Mouse (Mus musculus) forebrain, embryonic 11.5 days (tissue): Measurements from ENCODE around the gene Samd1. TPM values are rescaled to one million over a fixed set of nuclear protein-coding genes. Genes with fewer than 3 reads are reported as not detected.
A peak's percentile ranks its signal among the peaks of the same experiment; 100 is the strongest.

Experiments used
- ATAC-seq: fragments of 200-750 bp; cut with Nextera tagmentation; replicated peaks from 2 replicates; pipeline ENCODE4 v1.8.0; 2017; ENCODE audit warnings: moderate TSS enrichment; ENCODE audit not compliant: low FRiP score
- DNase-seq: peaks from one replicate; pipeline ENCODE4 v3.0.0-alpha.2; 2017; ENCODE audit warnings: low spot score
- H3K27ac ChIP-seq: fragments of 300-500 bp; sonication (generic); 2 replicates; pipeline ENCODE4 v1.5.1; 2014; ENCODE audit warnings: low read depth, low read length
- H3K27me3 ChIP-seq: fragments of 300-500 bp; sonication (generic); 2 replicates; pipeline ENCODE4 v1.6.1; 2014; ENCODE audit warnings: mild to moderate bottlenecking, low read length, mixed read lengths; ENCODE audit not compliant: control insufficient read depth, insufficient read depth
- H3K36me3 ChIP-seq: fragments of 300-500 bp; sonication (generic); 2 replicates; pipeline ENCODE4 v1.6.1; 2014; ENCODE audit warnings: mild to moderate bottlenecking, low read length, moderate library complexity, mixed read lengths; ENCODE audit not compliant: control insufficient read depth, insufficient read depth
- H3K4me1 ChIP-seq: fragments of 300-500 bp; sonication (generic); replicated peaks from 2 replicates; pipeline ENCODE4 v1.6.1; 2014; ENCODE audit warnings: low read length, mixed read lengths; ENCODE audit not compliant: control insufficient read depth, insufficient read depth
- H3K4me2 ChIP-seq: fragments of 300-500 bp; sonication (generic); 2 replicates; pipeline ENCODE4 v1.6.1; 2014; ENCODE audit warnings: low read depth, mild to moderate bottlenecking, low read length, moderate library complexity, mixed read lengths; ENCODE audit not compliant: severe bottlenecking
- H3K4me3 ChIP-seq: fragments of 300-500 bp; sonication (generic); 2 replicates; pipeline ENCODE4 v1.5.1; 2014; ENCODE audit warnings: low read depth, low read length
- H3K9ac ChIP-seq: fragments of 300-500 bp; sonication (generic); 2 replicates; pipeline ENCODE4 v1.6.1; 2014; ENCODE audit warnings: low read length
- H3K9me3 ChIP-seq: fragments of 300-500 bp; sonication (generic); 2 replicates; pipeline ENCODE4 v1.6.1; 2016; ENCODE audit warnings: low read length, mixed read lengths; ENCODE audit not compliant: control insufficient read depth
- WGBS: fragments of 180-500 bp; shearing (Covaris S2); extraction: QIAGEN DNeasy Blood & Tissue Kit; methylation state at CpG from one replicate; pipeline ENCODE4 v1.1.7; 2014; 5-methylcytosine and 5-hydroxymethylcytosine counted together
- polyA plus RNA-seq: library from polyadenylated mRNA; unstranded; fragments of >200 nt; fragmentation: Nextera tagmentation; extraction: Ambion mirVana; gene quantifications from 2 replicates; pipeline ENCODE4 v1.2.1, GENCODE M21; 2014

Gene Samd1
- polyA plus RNA-seq, 1 experiment from 2014 or later, result 12.3 TPM

- Histone ChIP-seq H3K27me3 (no peaks in the 10 kb centered on the region), H3K27ac (no peak overlapping the region), H3K4me2 (no peak overlapping the region), H3K9me3 (no peaks in the 10 kb centered on the region), H3K4me1 (peaks cover 6% of the 10 kb centered on the region), H3K9ac (no peak overlapping the region), H3K36me3 (no peaks in the 10 kb centered on the region; the same call in 1 of the 2 replicates), H3K4me3 (no peak overlapping the region)
- ATAC-seq, result no peak
- DNase-seq, result no peak
- WGBS, result 97% methylated on average over 3 of the region's 3 CpGs
Observed at GRCm38 (mm10) chr8:83994030-83994429, 3.4 kb upstream of the Samd1 start.

- H3K9me3 ChIP-seq, result no peaks in the 10 kb centered on the region
- peaks cover 10% of the 10 kb centered on the region for H3K4me1 ChIP-seq
- 11% methylated on average over 12 of the region's 12 CpGs for whole genome bisulfite sequencing
- 0 out of 2 replicates have a peak overlapping the region, but pooled peaks have one; percentile 20 for H3K9ac ChIP-seq
- ATAC-seq, result no peak
- peaks cover 13% of the 10 kb centered on the region; the same call in 1 of the 2 replicates for H3K27me3 ChIP-seq
- DNase-seq, result no peak
- peak overlapping the region; percentile 71; the same call in 1 of the 2 replicates for H3K4me2 ChIP-seq
- H3K27ac ChIP-seq, result no peak overlapping the region
- H3K36me3 ChIP-seq, result no peaks in the 10 kb centered on the region; the same call in 1 of the 2 replicates
- H3K4me3 ChIP-seq, result no peak overlapping the region; the same call in 1 of the 2 replicates
Observed at GRCm38 (mm10) chr8:83995973-83996372, 1.5 kb upstream of the Samd1 start.

- WGBS, result under 1% methylated on average over 40 of the region's 103 CpGs
- peaks cover 20% of the 10 kb centered on the region for H3K27me3 ChIP-seq
- H3K9me3 ChIP-seq, result no peaks in the 10 kb centered on the region
- H3K4me3 ChIP-seq, result peak overlapping the region; percentile 66
- H3K4me1 ChIP-seq, result peaks cover 15% of the 10 kb centered on the region
- ATAC-seq (peak; percentile 85), DNase-seq (peak; percentile 95)
- H3K9ac ChIP-seq, result peak overlapping the region; percentile 90
- H3K4me2 ChIP-seq, result peak overlapping the region; percentile 71
- no peaks in the 10 kb centered on the region; the same call in 1 of the 2 replicates for H3K36me3 ChIP-seq
- H3K27ac ChIP-seq, result peak overlapping the region; percentile 95
Observed at GRCm38 (mm10) chr8:83996567-83997505, 636 bp upstream of the Samd1 start.

- H3K9ac ChIP-seq, result peak overlapping the region; percentile 68
- no peak for ATAC-seq
- H3K4me1 ChIP-seq, result peaks cover 17% of the 10 kb centered on the region
- H3K4me2 ChIP-seq, result peak overlapping the region; percentile 77
- no peaks in the 10 kb centered on the region for H3K9me3 ChIP-seq
- peak overlapping the region; percentile 72 for H3K27ac ChIP-seq
- WGBS, result under 1% methylated on average over 65 of the region's 92 CpGs
- H3K4me3 ChIP-seq, result peak overlapping the region; percentile 66
- H3K36me3 ChIP-seq, result no peaks in the 10 kb centered on the region; the same call in 1 of the 2 replicates
- DNase-seq, result peak; percentile 80
- H3K27me3 ChIP-seq, result peaks cover 26% of the 10 kb centered on the region
Observed at GRCm38 (mm10) chr8:83998231-83999056, 972 bp downstream of the Samd1 start.

GRCm38 (mm10) chr8:83999057-83999705, 1.7 kb downstream of the Samd1 start:
- H3K4me2 ChIP-seq, result peak overlapping the region; percentile 77
- ATAC-seq, result no peak
- DNase-seq, result no peak
- WGBS, result 67% methylated on average over 16 of the region's 16 CpGs
- H3K4me3 ChIP-seq, result peak overlapping the region; percentile 66
- H3K27ac ChIP-seq, result no peak overlapping the region
- H3K9me3 ChIP-seq, result no peaks in the 10 kb centered on the region
- H3K27me3 ChIP-seq, result peaks cover 26% of the 10 kb centered on the region
- peaks cover 18% of the 10 kb centered on the region for H3K4me1 ChIP-seq
- peak overlapping the region; percentile 68 for H3K9ac ChIP-seq
- H3K36me3 ChIP-seq, result no peaks in the 10 kb centered on the region; the same call in 1 of the 2 replicates

- Histone ChIP-seq H3K36me3 (no peaks in the 10 kb centered on the region; the same call in 1 of the 2 replicates), H3K27ac (no peak overlapping the region), H3K27me3 (peaks cover 26% of the 10 kb centered on the region), H3K4me2 (no peak overlapping the region), H3K4me1 (peaks cover 21% of the 10 kb centered on the region), H3K4me3 (no peak overlapping the region), H3K9ac (no peak overlapping the region), H3K9me3 (no peaks in the 10 kb centered on the region)
- 90% methylated on average over 2 of the region's 2 CpGs for WGBS
- no peak for ATAC-seq
- no peak for DNase-seq
Observed at GRCm38 (mm10) chr8:83999825-84000224, 2.4 kb downstream of the Samd1 start.

GRCm38 (mm10) chr8:84001281-84002000, 4.0 kb downstream of the Samd1 start, which contains the start of gene 1700067K01Rik:
TSS of gene 1700067K01Rik (plus strand) at chr8:84001502.
- 0 out of 2 replicates have a peak within 1 kb of the TSS, but pooled peaks have one; percentile 7 for H3K4me3 ChIP-seq
- H3K27ac ChIP-seq, result no peak within 1 kb of the TSS
- H3K27me3 ChIP-seq, result peaks cover 26% of the 10 kb centered on the region
- ATAC-seq (no peak), DNase-seq (peak; percentile 69)
- 0 out of 2 replicates have a peak within 1 kb of the TSS, but pooled peaks have one; percentile 26 for H3K4me2 ChIP-seq
- peaks cover 18% of the 10 kb centered on the region for H3K4me1 ChIP-seq
- H3K36me3 ChIP-seq, result no peaks in the 10 kb centered on the region; the same call in 1 of the 2 replicates
- H3K9me3 ChIP-seq, result no peaks in the 10 kb centered on the region
- H3K9ac ChIP-seq, result no peak within 1 kb of the TSS
- WGBS, result 14% methylated on average over 61 of the region's 61 CpGs
